Mouse (Mus musculus): Measurements from ENCODE around the gene Mamld1. TPM values are rescaled to one million over a fixed set of nuclear protein-coding genes. Genes with fewer than 3 reads are reported as not detected.
"Not testable (repeated sequence)": the region's sequence is repeated elsewhere in the genome, so short reads cannot be mapped to it uniquely, and the experiment has no call there.

Mamld1 gene
- polyA plus RNA-seq (2015; fragmentation: Nextera tagmentation; extraction: Ambion mirVana): 1.4 and 1.8 TPM in 2 replicates

- peaks cover 2% of the 10 kb centered on the region; the same call in 1 of the 2 replicates for H3K4me1 ChIP-seq
- H3K27me3 ChIP-seq: peaks cover 63% of the 10 kb centered on the region
- H3K9me3 ChIP-seq: no peaks in the 10 kb centered on the region; the same call in 1 of the 2 replicates
- no peaks in the 10 kb centered on the region for H3K36me3 ChIP-seq
- peak within 1 kb of the TSS; percentile 47 for H3K4me3 ChIP-seq
- 18% methylated on average over 50 of the region's 50 CpGs for WGBS
- peak within 1 kb of the TSS; percentile 67 for H3K4me2 ChIP-seq
- H3K9ac ChIP-seq: 0 out of 2 replicates have a peak within 1 kb of the TSS, but pooled peaks have one; percentile 4
- peak; percentile 62; the same call in 1 of the 2 replicates for ATAC-seq (ENCODE audit: insufficient number of reproducible peaks, low FRiP score, low TSS enrichment, low read depth)
- H3K27ac ChIP-seq: no peak within 1 kb of the TSS
These were observed at the start of gene Mamld1 for GRCm38 (mm10) chrX:71049864-71050576. Mamld1 (plus strand) TSS chrX:71050256.

- Histone ChIP-seq H3K36me3 (no peaks in the 10 kb centered on the region), H3K27ac (no peak overlapping the region), H3K4me2 (no peak overlapping the region), H3K27me3 (no peaks in the 10 kb centered on the region; the same call in 1 of the 2 replicates), H3K9me3 (no peaks in the 10 kb centered on the region), H3K4me1 (no peaks in the 10 kb centered on the region), H3K9ac (no peak overlapping the region), H3K4me3 (no peak overlapping the region)
- no peak for ATAC-seq (ENCODE audit: insufficient number of reproducible peaks, low FRiP score, low TSS enrichment, low read depth)
These were observed 25.3 kb upstream of the Mamld1 start for GRCm38 (mm10) chrX:71024718-71025117.

- H3K27ac ChIP-seq: no peak overlapping the region
- ATAC-seq (ENCODE audit: insufficient number of reproducible peaks, low FRiP score, low TSS enrichment, low read depth): no peak
- no peaks in the 10 kb centered on the region for H3K9me3 ChIP-seq
- no peaks in the 10 kb centered on the region; the same call in 1 of the 2 replicates for H3K27me3 ChIP-seq
- no peak overlapping the region for H3K9ac ChIP-seq
- no peak overlapping the region for H3K4me2 ChIP-seq
- H3K36me3 ChIP-seq: no peaks in the 10 kb centered on the region
- H3K4me3 ChIP-seq: no peak overlapping the region
- no peaks in the 10 kb centered on the region for H3K4me1 ChIP-seq
- WGBS: 70% methylated on average over 4 of the region's 4 CpGs
These were observed 22.0 kb upstream of the Mamld1 start for GRCm38 (mm10) chrX:71028007-71028406.

DNA sequence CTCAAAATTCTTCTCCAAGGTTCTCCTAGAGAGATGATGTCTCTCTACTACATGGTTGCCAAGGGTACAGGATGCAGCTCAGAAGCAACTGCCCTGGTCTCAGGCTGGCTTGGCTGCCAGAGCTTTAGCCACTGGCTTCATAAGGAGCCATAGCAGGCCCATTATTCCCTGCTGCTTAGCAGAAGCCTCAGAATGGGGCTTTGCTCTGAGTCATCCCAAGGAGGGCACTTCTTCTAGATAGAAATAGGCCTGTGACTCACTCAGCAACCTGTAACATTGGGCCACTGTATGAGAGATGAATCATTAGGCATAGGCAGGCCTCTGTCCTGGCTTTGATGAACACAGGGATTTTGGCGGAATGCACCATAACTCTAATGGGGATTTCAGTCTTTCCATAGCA lies 21.1 kb upstream of the Mamld1 start:
- not testable (repeated sequence) for H3K36me3 ChIP-seq; H3K27ac ChIP-seq; H3K9me3 ChIP-seq; H3K9ac ChIP-seq; ATAC-seq (ENCODE audit: insufficient number of reproducible peaks, low FRiP score, low TSS enrichment, low read depth); H3K4me3 ChIP-seq; H3K4me2 ChIP-seq; H3K4me1 ChIP-seq; H3K27me3 ChIP-seq
- WGBS: 95% methylated on average over 1 of the region's 1 CpGs

DNA sequence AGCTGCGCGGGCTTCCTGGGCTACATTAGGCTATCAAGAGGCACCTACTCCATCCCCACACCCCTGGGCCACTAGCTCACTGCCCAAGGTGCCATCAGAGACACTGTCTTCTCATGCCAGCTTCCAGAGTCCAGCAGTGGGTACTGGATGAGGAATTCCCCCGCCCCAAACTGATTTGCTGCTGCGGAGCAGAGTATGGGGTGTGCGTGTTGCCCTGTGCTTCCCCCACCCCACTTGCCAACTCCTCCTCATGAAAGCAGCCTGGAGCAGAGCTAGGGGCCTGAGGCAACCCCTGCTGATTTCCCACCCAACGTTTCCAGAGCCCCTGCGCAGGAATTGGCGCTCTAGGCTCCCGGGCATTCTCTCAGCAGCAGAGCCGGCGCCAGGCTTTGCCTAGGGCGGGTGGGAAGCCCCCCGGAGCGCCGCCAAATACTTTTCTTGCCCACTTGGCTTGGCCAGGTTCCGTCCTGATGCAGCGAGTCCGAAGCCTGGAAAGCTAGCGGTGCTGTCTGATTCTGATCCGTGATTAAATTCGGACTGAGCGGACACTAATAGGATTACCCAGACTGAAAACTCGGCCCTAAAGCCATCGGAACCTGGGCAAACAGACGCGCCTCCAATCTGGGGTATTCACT lies 738 bp downstream of the Mamld1 start:
- Histone ChIP-seq H3K9me3 (no peaks in the 10 kb centered on the region; the same call in 1 of the 2 replicates), H3K27ac (no peak overlapping the region), H3K4me1 (peaks cover 2% of the 10 kb centered on the region; the same call in 1 of the 2 replicates), H3K4me3 (peak overlapping the region; percentile 47), H3K27me3 (peaks cover 63% of the 10 kb centered on the region), H3K4me2 (peak overlapping the region; percentile 67), H3K9ac (0 out of 2 replicates have a peak overlapping the region, but pooled peaks have one; percentile 4), H3K36me3 (no peaks in the 10 kb centered on the region)
- WGBS: 19% methylated on average over 26 of the region's 26 CpGs
- no peak for ATAC-seq (ENCODE audit: insufficient number of reproducible peaks, low FRiP score, low TSS enrichment, low read depth)

- Histone ChIP-seq H3K4me1 (peaks cover 2% of the 10 kb centered on the region; the same call in 1 of the 2 replicates), H3K9ac (0 out of 2 replicates have a peak overlapping the region, but pooled peaks have one; percentile 4), H3K4me2 (peak overlapping the region; percentile 67), H3K9me3 (no peaks in the 10 kb centered on the region; the same call in 1 of the 2 replicates), H3K4me3 (peak overlapping the region; percentile 47), H3K36me3 (no peaks in the 10 kb centered on the region), H3K27ac (no peak overlapping the region), H3K27me3 (peaks cover 63% of the 10 kb centered on the region)
- no peak for ATAC-seq (ENCODE audit: insufficient number of reproducible peaks, low FRiP score, low TSS enrichment, low read depth)
- 25% methylated on average over 30 of the region's 30 CpGs for WGBS
These were observed 1.5 kb downstream of the Mamld1 start for GRCm38 (mm10) chrX:71051361-71052114.

DNA sequence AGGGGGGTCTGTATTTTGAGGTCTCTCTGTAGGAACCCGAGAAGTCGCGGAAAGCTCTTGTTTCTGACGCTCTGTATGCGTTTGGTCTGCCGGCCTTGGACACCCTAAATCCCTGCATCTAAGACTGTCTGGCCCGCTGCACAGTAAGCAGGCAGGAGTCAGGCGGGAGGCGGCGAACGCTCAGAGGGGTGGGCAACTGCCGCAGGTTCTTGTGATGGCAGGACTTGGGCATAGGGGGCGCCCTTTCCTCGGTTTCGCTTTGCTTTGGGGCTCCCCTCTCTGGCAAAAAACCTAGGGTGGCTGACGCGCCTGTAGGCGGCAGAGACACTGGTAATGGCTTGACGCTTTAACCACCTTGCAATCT lies 2.0 kb downstream of the Mamld1 start:
- peaks cover 2% of the 10 kb centered on the region; the same call in 1 of the 2 replicates for H3K4me1 ChIP-seq
- peak overlapping the region; percentile 67 for H3K4me2 ChIP-seq
- ATAC-seq (ENCODE audit: insufficient number of reproducible peaks, low FRiP score, low TSS enrichment, low read depth): no peak; the same call in 1 of the 2 replicates
- H3K9ac ChIP-seq: no peak overlapping the region
- H3K4me3 ChIP-seq: peak overlapping the region; percentile 47
- H3K27ac ChIP-seq: no peak overlapping the region
- whole genome bisulfite sequencing: 19% methylated on average over 19 of the region's 19 CpGs
- no peaks in the 10 kb centered on the region; the same call in 1 of the 2 replicates for H3K9me3 ChIP-seq
- H3K27me3 ChIP-seq: peaks cover 57% of the 10 kb centered on the region
- H3K36me3 ChIP-seq: no peaks in the 10 kb centered on the region

DNA sequence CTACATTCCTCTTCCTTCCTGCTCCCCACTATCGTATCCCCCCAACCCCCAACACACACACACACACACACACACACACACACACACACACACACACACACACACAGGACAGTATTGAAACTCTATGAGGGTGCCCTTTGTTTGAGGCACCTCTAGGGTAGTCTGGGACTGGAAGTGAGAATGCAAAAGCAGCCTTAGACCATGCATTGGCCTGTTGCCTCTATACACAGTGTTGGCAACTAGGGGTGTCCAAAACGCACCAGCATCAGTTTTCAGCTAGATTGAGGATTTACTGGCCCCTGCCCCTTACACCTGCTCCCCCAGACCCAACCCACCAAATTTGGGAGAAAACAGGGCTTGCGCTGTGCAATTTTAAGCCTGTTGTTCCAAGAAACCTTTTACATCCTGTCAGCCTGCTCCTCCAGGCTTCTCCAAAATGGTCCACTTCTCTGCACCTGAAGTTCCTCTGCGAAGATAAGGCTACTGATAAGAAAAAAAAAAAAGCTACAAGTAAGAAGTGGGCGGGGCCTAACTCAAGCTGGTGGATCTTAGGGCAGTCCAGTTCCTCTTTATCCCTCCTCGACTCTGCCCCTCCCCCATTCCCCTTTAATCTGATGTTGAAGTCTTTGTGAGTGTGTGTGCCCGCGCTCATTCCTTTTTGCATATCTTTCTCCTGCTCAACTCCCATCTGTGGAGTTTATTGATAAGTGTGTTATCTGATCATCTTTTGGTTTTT lies 2.6 kb downstream of the Mamld1 start:
- peaks cover 2% of the 10 kb centered on the region; the same call in 1 of the 2 replicates for H3K4me1 ChIP-seq
- H3K27me3 ChIP-seq: peaks cover 53% of the 10 kb centered on the region
- H3K9ac ChIP-seq: no peak overlapping the region
- peak overlapping the region; percentile 67; the same call in 1 of the 2 replicates for H3K4me2 ChIP-seq
- no peaks in the 10 kb centered on the region for H3K36me3 ChIP-seq
- H3K9me3 ChIP-seq: no peaks in the 10 kb centered on the region; the same call in 1 of the 2 replicates
- WGBS: 27% methylated on average over 8 of the region's 8 CpGs
- ATAC-seq (ENCODE audit: insufficient number of reproducible peaks, low FRiP score, low TSS enrichment, low read depth): no peak
- peak overlapping the region; percentile 47 for H3K4me3 ChIP-seq
- H3K27ac ChIP-seq: no peak overlapping the region

DNA sequence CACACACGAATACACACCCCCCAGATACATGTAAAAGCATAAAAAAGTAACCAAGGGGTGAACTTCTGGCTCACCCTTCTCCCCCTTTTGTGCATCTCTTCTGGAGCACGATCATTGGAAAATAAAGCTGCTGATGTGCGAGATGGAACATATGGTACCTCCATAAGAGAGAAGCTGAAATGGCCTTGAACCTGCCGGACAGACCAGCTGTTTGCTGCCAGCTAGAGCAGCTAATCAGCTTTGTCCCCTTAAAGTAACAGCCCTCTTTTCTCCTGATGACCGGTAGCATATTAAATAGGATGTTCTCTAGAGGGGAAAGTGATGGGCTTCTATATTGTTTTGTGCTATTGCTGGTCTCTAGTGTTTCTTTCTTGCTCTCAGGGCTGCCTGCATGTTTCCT lies 3.2 kb downstream of the Mamld1 start:
- WGBS: 61% methylated on average over 5 of the region's 5 CpGs
- Histone ChIP-seq H3K4me3 (no peak overlapping the region), H3K36me3 (no peaks in the 10 kb centered on the region), H3K9me3 (no peaks in the 10 kb centered on the region; the same call in 1 of the 2 replicates), H3K27ac (no peak overlapping the region), H3K9ac (no peak overlapping the region), H3K4me1 (peaks cover 2% of the 10 kb centered on the region; the same call in 1 of the 2 replicates), H3K4me2 (no peak overlapping the region), H3K27me3 (peaks cover 47% of the 10 kb centered on the region)
- no peak for ATAC-seq (ENCODE audit: insufficient number of reproducible peaks, low FRiP score, low TSS enrichment, low read depth)

DNA sequence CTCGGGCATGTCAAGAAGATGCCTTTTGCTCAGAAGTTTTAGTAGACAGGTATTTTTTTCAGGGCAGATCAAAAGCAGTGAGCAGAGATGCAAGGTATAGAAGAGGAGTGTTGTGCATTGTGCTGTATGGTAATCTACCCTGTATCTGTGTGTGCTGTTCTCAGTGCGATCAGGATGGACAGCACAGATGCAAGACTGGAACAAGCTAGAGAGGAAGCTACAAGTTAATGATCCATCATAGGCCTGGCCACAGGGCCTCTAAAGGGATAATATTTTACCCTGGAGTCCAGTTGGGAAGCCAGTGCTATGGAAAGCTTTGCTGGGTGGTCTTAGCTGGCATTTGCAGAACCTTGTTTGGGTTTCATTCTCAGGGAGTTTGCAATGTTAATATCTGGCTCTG lies 6.9 kb downstream of the Mamld1 start:
- H3K36me3 ChIP-seq: no peaks in the 10 kb centered on the region
- H3K4me2 ChIP-seq: no peak overlapping the region
- H3K4me3 ChIP-seq: no peak overlapping the region
- H3K27ac ChIP-seq: no peak overlapping the region
- 74% methylated on average over 2 of the region's 2 CpGs for WGBS
- H3K27me3 ChIP-seq: peaks cover 13% of the 10 kb centered on the region; the same call in 1 of the 2 replicates
- no peaks in the 10 kb centered on the region for H3K9me3 ChIP-seq
- H3K9ac ChIP-seq: no peak overlapping the region
- ATAC-seq (ENCODE audit: insufficient number of reproducible peaks, low FRiP score, low TSS enrichment, low read depth): no peak
- H3K4me1 ChIP-seq: no peaks in the 10 kb centered on the region

Data from limb, embryonic 15.5 days (tissue).